Mouse (Mus musculus) frontal cortex, postnatal 25 days (tissue): ENCODE measurements around the gene BC005624.
A peak's percentile ranks its signal among the peaks of the same experiment; 100 is the strongest.
"Not testable (repeated sequence)": the region's sequence is repeated elsewhere in the genome, so short reads cannot be mapped to it uniquely, and the experiment has no call there.

Experiments
- DNase-seq, 2 experiments: peaks; one replicate each; pipeline ENCODE4 v3.0.0; 2022; ENCODE audit warnings: low spot score in 2 of 2

Gene BC005624

GRCm38 (mm10) chr2:30967352-30968327, 14.4 kb downstream of the BC005624 start, which contains the start of gene Tor1a:
Gene Tor1a (minus strand): TSS chr2:30967933.
- peak; percentile 79 to 83 for DNase-seq

GRCm38 (mm10) chr2:30966826-30967225, 15.2 kb downstream of the BC005624 start:
- DNase-seq: no peak

- DNase-seq: no peak
Observed at GRCm38 (mm10) chr2:30965627-30966026, 16.4 kb downstream of the BC005624 start.

GRCm38 (mm10) chr2:30962570-30963254, 19.3 kb downstream of the BC005624 start:
- DNase-seq: no peak

GRCm38 (mm10) chr2:30959856-30960255, 22.1 kb downstream of the BC005624 start:
- no peak for DNase-seq

GRCm38 (mm10) chr2:30958726-30959125, 23.3 kb downstream of the BC005624 start:
- DNase-seq: no peak

- no peak for DNase-seq
Observed at GRCm38 (mm10) chr2:30957511-30957910, 24.5 kb downstream of the BC005624 start.

- no peak for DNase-seq
Observed at GRCm38 (mm10) chr2:30954797-30955196, 27.2 kb downstream of the BC005624 start.

GRCm38 (mm10) chr2:30952824-30953490, 29.0 kb downstream of the BC005624 start, which contains the start of gene Tor1b:
Gene Tor1b (plus strand): TSS chr2:30952959.
- DNase-seq: peak; percentile 70 to 74

- no peak for DNase-seq
Observed at GRCm38 (mm10) chr2:30952457-30952823, 29.6 kb downstream of the BC005624 start.

GRCm38 (mm10) chr2:30942603-30943011, 39.4 kb downstream of the BC005624 start:
- no peak for DNase-seq

GRCm38 (mm10) chr2:30942116-30942515, 39.9 kb downstream of the BC005624 start:
- not testable (repeated sequence) for DNase-seq

- no peak for DNase-seq
Observed at GRCm38 (mm10) chr2:30941586-30941985, 40.4 kb downstream of the BC005624 start.

GRCm38 (mm10) chr2:30938574-30938991, 43.4 kb downstream of the BC005624 start:
- no peak for DNase-seq

GRCm38 (mm10) chr2:30937731-30938130, 44.3 kb downstream of the BC005624 start:
- no peak for DNase-seq

- DNase-seq: no peak
Observed at GRCm38 (mm10) chr2:30936808-30937207, 45.2 kb downstream of the BC005624 start.

- peak; percentile 58 to 70 for DNase-seq
Observed at GRCm38 (mm10) chr2:30933917-30934450, 48.0 kb downstream of the BC005624 start.

- no peak for DNase-seq
Observed at GRCm38 (mm10) chr2:30933032-30933431, 49.0 kb downstream of the BC005624 start.

GRCm38 (mm10) chr2:30931922-30932321, 50.1 kb downstream of the BC005624 start:
- DNase-seq: no peak

- DNase-seq: not testable (repeated sequence)
Observed at GRCm38 (mm10) chr2:30930846-30931245, 51.2 kb downstream of the BC005624 start.

- DNase-seq: peak; percentile 52 to 55
Observed at GRCm38 (mm10) chr2:30929483-30930045, 52.4 kb downstream of the BC005624 start, which contains the start of gene Ptges. Gene Ptges (minus strand): TSS chr2:30929863.
